Mouse (Mus musculus) midbrain, embryonic 15.5 days (tissue): Measurements from ENCODE around the gene Cdk14. TPM values are rescaled to one million over a fixed set of nuclear protein-coding genes. Genes with fewer than 3 reads are reported as not detected.

ENCODE experiments used
- ATAC-seq: fragments of 200-750 bp; cut with Nextera tagmentation; replicated peaks from 2 replicates; pipeline ENCODE4 v1.8.0; 2017; ENCODE audit warnings: moderate TSS enrichment
- H3K27ac ChIP-seq: fragments of 300-500 bp; sonication (generic); 2 replicates; pipeline ENCODE4 v1.5.1; 2015; ENCODE audit warnings: mild to moderate bottlenecking, inconsistent platforms
- H3K27me3 ChIP-seq: fragments of 300-500 bp; sonication (generic); replicated peaks from 2 replicates; pipeline ENCODE4 v1.6.1; 2015; ENCODE audit warnings: inconsistent platforms
- H3K36me3 ChIP-seq: fragments of 300-500 bp; sonication (generic); replicated peaks from 2 replicates; pipeline ENCODE4 v1.6.1; 2015; ENCODE audit warnings: inconsistent platforms
- H3K4me1 ChIP-seq: fragments of 300-500 bp; sonication (generic); 2 replicates; pipeline ENCODE4 v1.6.1; 2015; ENCODE audit warnings: inconsistent platforms
- H3K4me2 ChIP-seq: fragments of 300-500 bp; sonication (generic); 2 replicates; pipeline ENCODE4 v1.6.1; 2015; ENCODE audit warnings: inconsistent platforms, mild to moderate bottlenecking, moderate library complexity
- H3K4me3 ChIP-seq: fragments of 300-500 bp; sonication (generic); 2 replicates; pipeline ENCODE4 v1.5.1; 2015; ENCODE audit warnings: mild to moderate bottlenecking, inconsistent platforms
- H3K9ac ChIP-seq: fragments of 300-500 bp; sonication (generic); 2 replicates; pipeline ENCODE4 v1.6.1; 2015; ENCODE audit warnings: mild to moderate bottlenecking, inconsistent platforms
- H3K9me3 ChIP-seq: fragments of 300-500 bp; sonication (generic); 2 replicates; pipeline ENCODE4 v1.6.1; 2016; ENCODE audit warnings: inconsistent platforms
- WGBS: fragments of 180-500 bp; shearing (Covaris S2); methylation state at CpG from one replicate; pipeline ENCODE4 v1.1.7; 2015; ENCODE audit warnings: mixed read lengths; 5-methylcytosine and 5-hydroxymethylcytosine counted together
- polyA plus RNA-seq: library from polyadenylated mRNA; unstranded; fragments of >200 nt; fragmentation: Nextera tagmentation; extraction: Ambion mirVana; gene quantifications from 2 replicates; pipeline ENCODE4 v1.2.1, GENCODE M21; 2015

Cdk14 gene
- polyA plus RNA-seq, 1 experiment from 2014 or later, result 40.9 TPM

- Histone ChIP-seq H3K27me3 (no peaks in the 10 kb centered on the region), H3K4me2 (no peak overlapping the region), H3K4me3 (no peak overlapping the region), H3K36me3 (no peaks in the 10 kb centered on the region), H3K27ac (no peak overlapping the region), H3K4me1 (no peaks in the 10 kb centered on the region), H3K9ac (no peak overlapping the region), H3K9me3 (no peaks in the 10 kb centered on the region)
- 0 out of 2 replicates have a peak, but pooled peaks have one; percentile 37 for ATAC-seq
- 50% methylated on average over 1 of the region's 1 CpGs for WGBS
Observed at GRCm38 (mm10) chr5:5300290-5300689, 119.8 kb downstream of the Cdk14 start.

GRCm38 (mm10) chr5:5297222-5297621 lies 122.9 kb downstream of the Cdk14 start:
- Histone ChIP-seq H3K4me2 (no peak overlapping the region), H3K9ac (no peak overlapping the region), H3K9me3 (no peaks in the 10 kb centered on the region), H3K36me3 (no peaks in the 10 kb centered on the region), H3K4me3 (no peak overlapping the region), H3K27me3 (no peaks in the 10 kb centered on the region), H3K27ac (no peak overlapping the region), H3K4me1 (no peaks in the 10 kb centered on the region)
- 80% methylated on average over 7 of the region's 7 CpGs for WGBS
- ATAC-seq, result no peak

GRCm38 (mm10) chr5:5296773-5297172 lies 123.3 kb downstream of the Cdk14 start:
- Histone ChIP-seq H3K4me3 (no peak overlapping the region), H3K27ac (no peak overlapping the region), H3K27me3 (no peaks in the 10 kb centered on the region), H3K36me3 (no peaks in the 10 kb centered on the region), H3K9ac (no peak overlapping the region), H3K4me1 (no peaks in the 10 kb centered on the region), H3K9me3 (no peaks in the 10 kb centered on the region), H3K4me2 (no peak overlapping the region)
- ATAC-seq, result no peak

- Histone ChIP-seq H3K9ac (no peak overlapping the region), H3K27me3 (no peaks in the 10 kb centered on the region), H3K4me2 (no peak overlapping the region), H3K36me3 (no peaks in the 10 kb centered on the region), H3K4me3 (no peak overlapping the region), H3K9me3 (no peaks in the 10 kb centered on the region), H3K4me1 (no peaks in the 10 kb centered on the region), H3K27ac (no peak overlapping the region)
- ATAC-seq, result no peak
- 83% methylated on average over 8 of the region's 8 CpGs for WGBS
Observed at GRCm38 (mm10) chr5:5292830-5293542, 127.1 kb downstream of the Cdk14 start.

- H3K4me2 ChIP-seq, result no peak overlapping the region
- H3K36me3 ChIP-seq, result no peaks in the 10 kb centered on the region
- H3K9ac ChIP-seq, result no peak overlapping the region
- H3K4me3 ChIP-seq, result no peak overlapping the region
- H3K4me1 ChIP-seq, result no peaks in the 10 kb centered on the region
- ATAC-seq, result no peak; the same call in 1 of the 2 replicates
- H3K27me3 ChIP-seq, result no peaks in the 10 kb centered on the region
- no peak overlapping the region for H3K27ac ChIP-seq
- H3K9me3 ChIP-seq, result no peaks in the 10 kb centered on the region
- WGBS, result 80% methylated on average over 6 of the region's 6 CpGs
Observed at GRCm38 (mm10) chr5:5291321-5291991, 128.7 kb downstream of the Cdk14 start.

GRCm38 (mm10) chr5:5290714-5291113 lies 129.4 kb downstream of the Cdk14 start:
- Histone ChIP-seq H3K27me3 (no peaks in the 10 kb centered on the region), H3K4me1 (no peaks in the 10 kb centered on the region), H3K4me2 (no peak overlapping the region), H3K4me3 (no peak overlapping the region), H3K36me3 (no peaks in the 10 kb centered on the region), H3K9me3 (no peaks in the 10 kb centered on the region), H3K27ac (no peak overlapping the region), H3K9ac (no peak overlapping the region)
- ATAC-seq, result no peak
- WGBS, result 82% methylated on average over 4 of the region's 4 CpGs

GRCm38 (mm10) chr5:5285876-5286275 lies 134.2 kb downstream of the Cdk14 start:
- Histone ChIP-seq H3K9me3 (no peaks in the 10 kb centered on the region), H3K27ac (no peak overlapping the region), H3K36me3 (no peaks in the 10 kb centered on the region), H3K9ac (no peak overlapping the region), H3K4me3 (no peak overlapping the region), H3K4me2 (no peak overlapping the region), H3K4me1 (no peaks in the 10 kb centered on the region), H3K27me3 (no peaks in the 10 kb centered on the region)
- no peak for ATAC-seq
- WGBS, result 92% methylated on average over 3 of the region's 3 CpGs

GRCm38 (mm10) chr5:5284531-5284930 lies 135.6 kb downstream of the Cdk14 start:
- H3K36me3 ChIP-seq, result no peaks in the 10 kb centered on the region
- no peak overlapping the region for H3K27ac ChIP-seq
- no peak overlapping the region for H3K4me2 ChIP-seq
- H3K4me1 ChIP-seq, result no peaks in the 10 kb centered on the region
- H3K27me3 ChIP-seq, result no peaks in the 10 kb centered on the region
- no peaks in the 10 kb centered on the region for H3K9me3 ChIP-seq
- WGBS, result 92% methylated on average over 5 of the region's 5 CpGs
- no peak overlapping the region for H3K9ac ChIP-seq
- no peak overlapping the region for H3K4me3 ChIP-seq
- no peak for ATAC-seq

- Histone ChIP-seq H3K9me3 (no peaks in the 10 kb centered on the region), H3K9ac (no peak overlapping the region), H3K4me1 (no peaks in the 10 kb centered on the region), H3K4me2 (no peak overlapping the region), H3K36me3 (no peaks in the 10 kb centered on the region), H3K27ac (no peak overlapping the region), H3K4me3 (no peak overlapping the region), H3K27me3 (no peaks in the 10 kb centered on the region)
- 91% methylated on average over 6 of the region's 6 CpGs for WGBS
- no peak for ATAC-seq
Observed at GRCm38 (mm10) chr5:5283756-5284430, 136.2 kb downstream of the Cdk14 start.

- no peak for ATAC-seq
- Histone ChIP-seq H3K4me2 (no peak overlapping the region), H3K4me3 (no peak overlapping the region), H3K9me3 (no peaks in the 10 kb centered on the region), H3K36me3 (no peaks in the 10 kb centered on the region), H3K27me3 (no peaks in the 10 kb centered on the region), H3K27ac (no peak overlapping the region), H3K9ac (no peak overlapping the region), H3K4me1 (no peaks in the 10 kb centered on the region)
- WGBS, result 98% methylated on average over 5 of the region's 5 CpGs
Observed at GRCm38 (mm10) chr5:5282425-5282824, 137.7 kb downstream of the Cdk14 start.

GRCm38 (mm10) chr5:5275321-5275720 lies 144.8 kb downstream of the Cdk14 start:
- H3K36me3 ChIP-seq, result no peaks in the 10 kb centered on the region
- H3K27ac ChIP-seq, result no peak overlapping the region
- no peaks in the 10 kb centered on the region for H3K27me3 ChIP-seq
- no peak; the same call in 1 of the 2 replicates for ATAC-seq
- H3K4me1 ChIP-seq, result 0 out of 2 replicates have a peak, but pooled peaks cover 4% of the 10 kb centered on the region
- 54% methylated on average over 2 of the region's 2 CpGs for WGBS
- no peaks in the 10 kb centered on the region for H3K9me3 ChIP-seq
- no peak overlapping the region for H3K4me2 ChIP-seq
- no peak overlapping the region for H3K9ac ChIP-seq
- no peak overlapping the region for H3K4me3 ChIP-seq

GRCm38 (mm10) chr5:5274318-5274717 lies 145.8 kb downstream of the Cdk14 start:
- Histone ChIP-seq H3K4me1 (0 out of 2 replicates have a peak, but pooled peaks cover 4% of the 10 kb centered on the region), H3K27me3 (no peaks in the 10 kb centered on the region), H3K27ac (no peak overlapping the region), H3K4me3 (no peak overlapping the region), H3K36me3 (no peaks in the 10 kb centered on the region), H3K4me2 (no peak overlapping the region), H3K9ac (no peak overlapping the region), H3K9me3 (no peaks in the 10 kb centered on the region)
- ATAC-seq, result 0 out of 2 replicates have a peak, but pooled peaks have one; percentile 9
- 80% methylated on average over 6 of the region's 6 CpGs for WGBS
